Mouse (Mus musculus) forebrain, embryonic 16.5 days (tissue): ENCODE measurements around the gene Smyd3. TPM values are rescaled to one million over a fixed set of nuclear protein-coding genes. Genes with fewer than 3 reads are reported as not detected.

Experiments
- ATAC-seq: fragments of 200-750 bp; cut with Nextera tagmentation; 2 replicates; pipeline ENCODE4 v1.8.0; 2017; ENCODE audit warnings: mild to moderate bottlenecking, moderate library complexity
- H3K27ac ChIP-seq: fragments of 300-500 bp; sonication (generic); 2 replicates; pipeline ENCODE4 v1.5.1; 2014; ENCODE audit warnings: low read length, control low read depth
- H3K27me3 ChIP-seq: fragments of 300-500 bp; sonication (generic); replicated peaks from 2 replicates; pipeline ENCODE4 v1.6.1; 2014; ENCODE audit warnings: low read length; ENCODE audit not compliant: control insufficient read depth, insufficient read depth
- H3K36me3 ChIP-seq: fragments of 300-500 bp; sonication (generic); 2 replicates; pipeline ENCODE4 v1.6.1; 2014; ENCODE audit not compliant: control insufficient read depth, insufficient read depth
- H3K4me1 ChIP-seq: fragments of 300-500 bp; sonication (generic); replicated peaks from 2 replicates; pipeline ENCODE4 v1.6.1; 2014; ENCODE audit warnings: low read length; ENCODE audit not compliant: control insufficient read depth, insufficient read depth
- H3K4me2 ChIP-seq: fragments of 300-500 bp; sonication (generic); 2 replicates; pipeline ENCODE4 v1.6.1; 2014; ENCODE audit warnings: mild to moderate bottlenecking, low read length, control low read depth
- H3K4me3 ChIP-seq: fragments of 300-500 bp; sonication (generic); replicated peaks from 2 replicates; pipeline ENCODE4 v1.5.1; 2014; ENCODE audit warnings: mild to moderate bottlenecking, low read length, control low read depth
- H3K9ac ChIP-seq: fragments of 300-500 bp; sonication (generic); replicated peaks from 2 replicates; pipeline ENCODE4 v1.6.1; 2014; ENCODE audit warnings: low read depth, low read length, control low read depth
- H3K9me3 ChIP-seq: fragments of 300-500 bp; sonication (generic); 2 replicates; pipeline ENCODE4 v1.6.1; 2016; ENCODE audit warnings: low read length; ENCODE audit not compliant: control insufficient read depth
- WGBS: fragments of 180-500 bp; shearing (Covaris S2); extraction: QIAGEN DNeasy Blood & Tissue Kit; methylation state at CpG from one replicate; pipeline ENCODE4 v1.1.7; 2014; 5-methylcytosine and 5-hydroxymethylcytosine counted together
- polyA plus RNA-seq: library from polyadenylated mRNA; unstranded; fragments of >200 nt; fragmentation: Nextera tagmentation; extraction: Ambion mirVana; gene quantifications from 2 replicates; pipeline ENCODE4 v1.2.1, GENCODE M21; 2015

Gene Smyd3
- polyA plus RNA-seq, 1 experiment from 2014 or later = 29.4 TPM

- H3K27ac ChIP-seq = no peak overlapping the region
- no peak overlapping the region for H3K4me2 ChIP-seq
- H3K4me1 ChIP-seq = no peaks in the 10 kb centered on the region
- H3K27me3 ChIP-seq = no peaks in the 10 kb centered on the region
- no peak for ATAC-seq
- 89% methylated on average over 8 of the region's 8 CpGs for WGBS
- H3K9ac ChIP-seq = no peak overlapping the region
- H3K36me3 ChIP-seq = no peaks in the 10 kb centered on the region
- no peaks in the 10 kb centered on the region for H3K9me3 ChIP-seq
- H3K4me3 ChIP-seq = no peak overlapping the region
These were observed 43.1 kb downstream of the Smyd3 start for GRCm38 (mm10) chr1:179474776-179475175.

- Histone ChIP-seq H3K36me3 (no peaks in the 10 kb centered on the region), H3K9ac (no peak overlapping the region), H3K9me3 (no peaks in the 10 kb centered on the region), H3K27me3 (no peaks in the 10 kb centered on the region), H3K4me2 (no peak overlapping the region), H3K4me1 (no peaks in the 10 kb centered on the region), H3K27ac (no peak overlapping the region), H3K4me3 (no peak overlapping the region)
- WGBS = 90% methylated on average over 17 of the region's 17 CpGs
- no peak for ATAC-seq
These were observed 43.8 kb downstream of the Smyd3 start for GRCm38 (mm10) chr1:179473920-179474643.

GRCm38 (mm10) chr1:179467970-179468369, 49.9 kb downstream of the Smyd3 start:
- Histone ChIP-seq H3K9me3 (no peaks in the 10 kb centered on the region), H3K27ac (no peak overlapping the region), H3K9ac (no peak overlapping the region), H3K4me1 (no peaks in the 10 kb centered on the region), H3K4me2 (no peak overlapping the region), H3K27me3 (0 out of 2 replicates have a peak, but pooled peaks cover 3% of the 10 kb centered on the region), H3K36me3 (no peaks in the 10 kb centered on the region), H3K4me3 (no peak overlapping the region)
- ATAC-seq = no peak
- WGBS = 85% methylated on average over 8 of the region's 8 CpGs

DNA sequence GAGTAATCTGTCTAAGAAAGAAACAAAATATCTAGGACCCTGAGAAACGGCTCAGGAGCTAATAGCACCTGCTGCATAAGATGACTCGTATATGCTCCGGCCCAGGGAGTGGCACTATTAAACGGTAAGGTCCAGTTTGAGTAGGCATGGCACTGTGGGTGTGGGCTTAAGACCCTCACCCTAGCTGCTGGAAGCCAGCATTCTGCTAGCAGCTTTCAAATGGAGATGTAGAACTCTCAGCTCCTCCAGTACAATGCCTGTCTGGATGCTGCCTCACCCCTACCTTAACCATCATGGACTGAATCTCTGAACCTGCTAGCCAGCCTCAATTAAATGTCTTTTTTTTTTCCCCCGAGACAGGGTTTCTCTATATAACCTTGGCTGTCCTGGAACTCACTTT, 55.5 kb downstream of the Smyd3 start:
- H3K36me3 ChIP-seq = no peaks in the 10 kb centered on the region

DNA sequence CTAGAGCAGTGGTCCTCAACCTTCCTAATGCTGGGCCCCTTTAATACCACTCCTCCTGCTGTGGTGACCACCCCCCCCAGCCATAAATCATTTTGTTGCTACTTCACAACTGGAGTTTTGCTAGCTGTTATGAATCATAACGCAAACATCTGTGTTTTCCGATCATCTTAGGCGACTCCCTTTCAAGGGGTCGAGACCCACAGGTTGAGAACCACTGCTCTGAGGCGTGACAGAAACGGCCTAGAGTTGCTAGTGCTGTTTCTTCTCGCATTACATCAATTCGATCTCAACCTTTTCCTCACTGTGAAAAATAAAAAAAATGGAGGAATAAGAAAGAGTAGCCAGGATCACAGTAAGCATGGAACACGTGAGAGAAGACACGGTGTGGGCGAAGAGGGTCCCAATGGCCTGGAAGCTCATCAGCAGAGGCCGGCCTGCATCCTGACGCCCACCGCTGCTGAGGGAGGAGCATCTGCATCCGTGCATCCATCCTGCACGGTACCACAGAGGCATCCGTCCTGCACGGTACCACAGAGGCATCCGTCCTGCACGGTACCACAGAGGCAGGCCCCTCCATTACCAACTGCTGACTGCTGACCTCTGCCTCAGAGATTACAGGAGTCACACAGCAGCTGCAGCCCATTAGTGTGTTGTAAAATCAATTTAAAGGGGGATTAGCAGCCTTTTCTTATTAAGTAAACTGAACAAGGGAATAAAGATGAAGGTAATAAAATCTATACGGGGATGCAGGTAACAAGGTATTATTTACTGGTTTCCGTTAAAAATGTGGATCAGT, 56.6 kb downstream of the Smyd3 start:
- 88% methylated on average over 22 of the region's 22 CpGs for WGBS
- ATAC-seq = no peak
- H3K9me3 ChIP-seq = no peaks in the 10 kb centered on the region

More for the DNA sequence above, 55.5 kb downstream of the Smyd3 start:
- WGBS = 90% methylated on average over 5 of the region's 5 CpGs
- H3K9ac ChIP-seq = no peak overlapping the region
- H3K4me3 ChIP-seq = no peak overlapping the region
- H3K9me3 ChIP-seq = no peaks in the 10 kb centered on the region
- no peak overlapping the region for H3K27ac ChIP-seq
- ATAC-seq = no peak
- peaks cover 13% of the 10 kb centered on the region for H3K4me1 ChIP-seq
- no peak overlapping the region for H3K4me2 ChIP-seq
- H3K27me3 ChIP-seq = 0 out of 2 replicates have a peak, but pooled peaks cover 6% of the 10 kb centered on the region

GRCm38 (mm10) chr1:179458987-179459368, 58.9 kb downstream of the Smyd3 start:
- Histone ChIP-seq H3K4me1 (peaks cover 13% of the 10 kb centered on the region), H3K27me3 (peaks cover 14% of the 10 kb centered on the region), H3K27ac (no peak overlapping the region), H3K4me3 (no peak overlapping the region), H3K9ac (no peak overlapping the region), H3K36me3 (no peaks in the 10 kb centered on the region), H3K4me2 (no peak overlapping the region), H3K9me3 (no peaks in the 10 kb centered on the region)
- ATAC-seq = peak; percentile 85
- WGBS = 12% methylated on average over 10 of the region's 10 CpGs

More for the DNA sequence above, 56.6 kb downstream of the Smyd3 start:
- Histone ChIP-seq H3K27ac (no peak overlapping the region), H3K4me3 (no peak overlapping the region), H3K36me3 (no peaks in the 10 kb centered on the region), H3K4me1 (peaks cover 13% of the 10 kb centered on the region), H3K27me3 (0 out of 2 replicates have a peak, but pooled peaks cover 8% of the 10 kb centered on the region), H3K9ac (no peak overlapping the region), H3K4me2 (no peak overlapping the region)

GRCm38 (mm10) chr1:179458236-179458986, 59.4 kb downstream of the Smyd3 start:
- peak; percentile 72 for ATAC-seq
- H3K9ac ChIP-seq = no peak overlapping the region
- H3K4me1 ChIP-seq = peaks cover 13% of the 10 kb centered on the region
- WGBS = 24% methylated on average over 9 of the region's 9 CpGs
- no peaks in the 10 kb centered on the region for H3K9me3 ChIP-seq
- no peaks in the 10 kb centered on the region for H3K36me3 ChIP-seq
- H3K27ac ChIP-seq = no peak overlapping the region
- no peak overlapping the region for H3K4me2 ChIP-seq
- H3K27me3 ChIP-seq = peaks cover 13% of the 10 kb centered on the region
- no peak overlapping the region for H3K4me3 ChIP-seq

DNA sequence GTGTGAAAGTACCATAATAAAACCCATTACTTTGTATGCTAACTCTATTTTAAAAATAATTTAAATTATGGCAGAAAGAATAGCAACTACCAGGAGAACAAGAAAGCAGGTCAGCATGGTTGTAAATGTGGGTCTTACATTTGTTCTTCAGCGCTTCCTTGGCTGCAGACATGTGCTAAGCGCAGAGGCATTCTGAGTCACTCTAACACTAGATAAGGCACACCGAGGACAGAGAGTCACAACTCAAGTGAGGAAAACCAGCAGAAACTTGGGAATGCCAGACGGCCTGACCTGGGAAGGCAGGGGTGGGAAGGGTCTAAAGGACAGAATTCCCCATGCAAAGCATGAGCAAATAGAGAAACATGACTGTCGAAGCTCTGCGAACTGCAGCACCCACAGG, 63.2 kb downstream of the Smyd3 start:
- Histone ChIP-seq H3K9me3 (no peaks in the 10 kb centered on the region), H3K27ac (no peak overlapping the region), H3K4me2 (no peak overlapping the region), H3K4me3 (no peak overlapping the region), H3K4me1 (peaks cover 13% of the 10 kb centered on the region), H3K9ac (no peak overlapping the region), H3K27me3 (peaks cover 12% of the 10 kb centered on the region), H3K36me3 (no peaks in the 10 kb centered on the region)
- 91% methylated on average over 6 of the region's 6 CpGs for WGBS
- ATAC-seq = no peak

- H3K4me1 ChIP-seq = peaks cover 8% of the 10 kb centered on the region
- no peak overlapping the region for H3K4me3 ChIP-seq
- no peaks in the 10 kb centered on the region for H3K36me3 ChIP-seq
- no peaks in the 10 kb centered on the region for H3K9me3 ChIP-seq
- H3K27me3 ChIP-seq = peaks cover 9% of the 10 kb centered on the region
- ATAC-seq = no peak
- H3K9ac ChIP-seq = no peak overlapping the region
- 96% methylated on average over 2 of the region's 2 CpGs for WGBS
- no peak overlapping the region for H3K4me2 ChIP-seq
- no peak overlapping the region for H3K27ac ChIP-seq
These were observed 66.6 kb downstream of the Smyd3 start for GRCm38 (mm10) chr1:179451211-179451610.
